Mouse (Mus musculus): ENCODE data around the gene Bcat1. TPM values are rescaled to one million over a fixed set of nuclear protein-coding genes. Genes with fewer than 3 reads are reported as not detected.
A peak's percentile ranks its signal among the peaks of the same experiment; 100 is the strongest.

The Bcat1 gene
- polyA plus RNA-seq, 1 experiment from 2014 or later: 126 TPM

- WGBS: 82% methylated on average over 20 of the region's 20 CpGs
- Histone ChIP-seq H3K4me3 (no peak overlapping the region; the same call in 1 of the 2 replicates), H3K36me3 (replicated peaks) (peaks cover 9% of the 10 kb centered on the region), H3K9me3 (no peaks in the 10 kb centered on the region), H3K27me3 (replicated peaks; ENCODE audit: low read depth, poor library complexity, severe bottlenecking) (peaks cover 10% of the 10 kb centered on the region), H3K27ac (replicated peaks) (0 out of 2 replicates have a peak overlapping the region, but pooled peaks have one; percentile 35), H3K4me1 (peaks cover 73% of the 10 kb centered on the region)
- no peak for DNase-seq (ENCODE audit: low spot score)
Measured at GRCm38 (mm10) chr6:145044916-145045574, 30.9 kb downstream of the Bcat1 start.

- H3K27me3 ChIP-seq (replicated peaks; ENCODE audit: low read depth, poor library complexity, severe bottlenecking): no peaks in the 10 kb centered on the region
- H3K27ac ChIP-seq (replicated peaks): peak overlapping the region; percentile 35; the same call in 1 of the 2 replicates
- no peak for DNase-seq (ENCODE audit: low spot score)
- H3K9me3 ChIP-seq: no peaks in the 10 kb centered on the region
- peaks cover 45% of the 10 kb centered on the region for H3K36me3 ChIP-seq (replicated peaks)
- 35% methylated on average over 7 of the region's 7 CpGs for WGBS
- no peak overlapping the region for H3K4me3 ChIP-seq
- peaks cover 33% of the 10 kb centered on the region for H3K4me1 ChIP-seq
Measured at GRCm38 (mm10) chr6:145040732-145041131, 35.3 kb downstream of the Bcat1 start.

GRCm38 (mm10) chr6:145037626-145038025, 38.4 kb downstream of the Bcat1 start:
- Histone ChIP-seq H3K27me3 (replicated peaks; ENCODE audit: low read depth, poor library complexity, severe bottlenecking) (no peaks in the 10 kb centered on the region), H3K36me3 (replicated peaks) (peaks cover 64% of the 10 kb centered on the region), H3K27ac (replicated peaks) (no peak overlapping the region), H3K4me1 (peaks cover 23% of the 10 kb centered on the region), H3K9me3 (no peaks in the 10 kb centered on the region), H3K4me3 (no peak overlapping the region)
- no peak for DNase-seq (ENCODE audit: low spot score)
- WGBS: 76% methylated on average over 1 of the region's 1 CpGs

- Histone ChIP-seq H3K4me3 (no peak overlapping the region), H3K9me3 (no peaks in the 10 kb centered on the region), H3K36me3 (replicated peaks) (peaks cover 84% of the 10 kb centered on the region), H3K27me3 (replicated peaks; ENCODE audit: low read depth, poor library complexity, severe bottlenecking) (no peaks in the 10 kb centered on the region), H3K4me1 (peaks cover under 1% of the 10 kb centered on the region; the same call in 1 of the 2 replicates), H3K27ac (replicated peaks) (no peak overlapping the region)
- DNase-seq (ENCODE audit: low spot score): no peak
- 90% methylated on average over 9 of the region's 9 CpGs for WGBS
Measured at GRCm38 (mm10) chr6:145035412-145035811, 40.6 kb downstream of the Bcat1 start.

- Histone ChIP-seq H3K9me3 (no peaks in the 10 kb centered on the region), H3K4me1 (no peaks in the 10 kb centered on the region), H3K4me3 (no peak overlapping the region), H3K36me3 (replicated peaks) (peaks cover 82% of the 10 kb centered on the region), H3K27me3 (replicated peaks; ENCODE audit: low read depth, poor library complexity, severe bottlenecking) (no peaks in the 10 kb centered on the region), H3K27ac (replicated peaks) (no peak overlapping the region)
- no peak for DNase-seq (ENCODE audit: low spot score)
- WGBS: 90% methylated on average over 9 of the region's 9 CpGs
Measured at GRCm38 (mm10) chr6:145030587-145030986, 45.4 kb downstream of the Bcat1 start.

GRCm38 (mm10) chr6:145023990-145024389, 52.0 kb downstream of the Bcat1 start:
- no peaks in the 10 kb centered on the region for H3K4me1 ChIP-seq
- 71% methylated on average over 8 of the region's 8 CpGs for WGBS
- no peak for DNase-seq (ENCODE audit: low spot score)
- peaks cover 85% of the 10 kb centered on the region for H3K36me3 ChIP-seq (replicated peaks)
- no peak overlapping the region for H3K4me3 ChIP-seq
- H3K27ac ChIP-seq (replicated peaks): no peak overlapping the region
- H3K9me3 ChIP-seq: peaks cover 6% of the 10 kb centered on the region; the same call in 1 of the 2 replicates
- H3K27me3 ChIP-seq (replicated peaks; ENCODE audit: low read depth, poor library complexity, severe bottlenecking): no peaks in the 10 kb centered on the region

GRCm38 (mm10) chr6:145022966-145023725, 52.8 kb downstream of the Bcat1 start:
- no peak overlapping the region for H3K4me3 ChIP-seq
- no peaks in the 10 kb centered on the region for H3K4me1 ChIP-seq
- peaks cover 6% of the 10 kb centered on the region; the same call in 1 of the 2 replicates for H3K9me3 ChIP-seq
- H3K27ac ChIP-seq (replicated peaks): no peak overlapping the region
- 83% methylated on average over 14 of the region's 14 CpGs for WGBS
- no peaks in the 10 kb centered on the region for H3K27me3 ChIP-seq (replicated peaks; ENCODE audit: low read depth, poor library complexity, severe bottlenecking)
- H3K36me3 ChIP-seq (replicated peaks): peaks cover 85% of the 10 kb centered on the region
- DNase-seq (ENCODE audit: low spot score): peak; percentile 63

GRCm38 (mm10) chr6:145022349-145022748, 53.6 kb downstream of the Bcat1 start:
- Histone ChIP-seq H3K4me1 (no peaks in the 10 kb centered on the region), H3K27ac (replicated peaks) (no peak overlapping the region), H3K36me3 (replicated peaks) (peaks cover 91% of the 10 kb centered on the region), H3K27me3 (replicated peaks; ENCODE audit: low read depth, poor library complexity, severe bottlenecking) (no peaks in the 10 kb centered on the region), H3K9me3 (peaks cover 6% of the 10 kb centered on the region; the same call in 1 of the 2 replicates), H3K4me3 (no peak overlapping the region)
- 77% methylated on average over 5 of the region's 5 CpGs for WGBS
- DNase-seq (ENCODE audit: low spot score): no peak

- 86% methylated on average over 4 of the region's 4 CpGs for WGBS
- Histone ChIP-seq H3K36me3 (replicated peaks) (peaks cover 97% of the 10 kb centered on the region), H3K4me3 (no peak overlapping the region), H3K4me1 (no peaks in the 10 kb centered on the region), H3K27ac (replicated peaks) (no peak overlapping the region), H3K9me3 (peaks cover 6% of the 10 kb centered on the region; the same call in 1 of the 2 replicates), H3K27me3 (replicated peaks; ENCODE audit: low read depth, poor library complexity, severe bottlenecking) (no peaks in the 10 kb centered on the region)
- DNase-seq (ENCODE audit: low spot score): no peak
Measured at GRCm38 (mm10) chr6:145020553-145020952, 55.4 kb downstream of the Bcat1 start.

GRCm38 (mm10) chr6:145018295-145018694, 57.7 kb downstream of the Bcat1 start:
- Histone ChIP-seq H3K9me3 (peaks cover 9% of the 10 kb centered on the region; the same call in 1 of the 2 replicates), H3K27me3 (replicated peaks; ENCODE audit: low read depth, poor library complexity, severe bottlenecking) (no peaks in the 10 kb centered on the region), H3K36me3 (replicated peaks) (peaks cover 97% of the 10 kb centered on the region), H3K4me3 (no peak overlapping the region), H3K4me1 (no peaks in the 10 kb centered on the region), H3K27ac (replicated peaks) (no peak overlapping the region)
- 90% methylated on average over 5 of the region's 5 CpGs for WGBS
- DNase-seq (ENCODE audit: low spot score): no peak

- no peaks in the 10 kb centered on the region for H3K4me1 ChIP-seq
- no peaks in the 10 kb centered on the region for H3K27me3 ChIP-seq (replicated peaks; ENCODE audit: low read depth, poor library complexity, severe bottlenecking)
- H3K36me3 ChIP-seq (replicated peaks): peaks cover 99% of the 10 kb centered on the region
- H3K4me3 ChIP-seq: no peak overlapping the region
- no peak for DNase-seq (ENCODE audit: low spot score)
- no peak overlapping the region for H3K27ac ChIP-seq (replicated peaks)
- 87% methylated on average over 4 of the region's 4 CpGs for WGBS
- H3K9me3 ChIP-seq: peaks cover 6% of the 10 kb centered on the region; the same call in 1 of the 2 replicates
Measured at GRCm38 (mm10) chr6:145017508-145017907, 58.5 kb downstream of the Bcat1 start.

GRCm38 (mm10) chr6:145016639-145017038, 59.3 kb downstream of the Bcat1 start:
- Histone ChIP-seq H3K27ac (replicated peaks) (no peak overlapping the region), H3K9me3 (peaks cover 6% of the 10 kb centered on the region; the same call in 1 of the 2 replicates), H3K4me1 (no peaks in the 10 kb centered on the region), H3K36me3 (replicated peaks) (peaks cover 97% of the 10 kb centered on the region), H3K4me3 (no peak overlapping the region), H3K27me3 (replicated peaks; ENCODE audit: low read depth, poor library complexity, severe bottlenecking) (no peaks in the 10 kb centered on the region)
- no peak for DNase-seq (ENCODE audit: low spot score)
- WGBS: 94% methylated on average over 16 of the region's 16 CpGs
